Mouse (Mus musculus): ENCODE results near the gene B4galt2. TPM values are rescaled to one million over a fixed set of nuclear protein-coding genes. Genes with fewer than 3 reads are reported as not detected.

Gene B4galt2
- polyA plus RNA-seq, 1 experiment from 2014 or later, result 45.5 TPM

DNA sequence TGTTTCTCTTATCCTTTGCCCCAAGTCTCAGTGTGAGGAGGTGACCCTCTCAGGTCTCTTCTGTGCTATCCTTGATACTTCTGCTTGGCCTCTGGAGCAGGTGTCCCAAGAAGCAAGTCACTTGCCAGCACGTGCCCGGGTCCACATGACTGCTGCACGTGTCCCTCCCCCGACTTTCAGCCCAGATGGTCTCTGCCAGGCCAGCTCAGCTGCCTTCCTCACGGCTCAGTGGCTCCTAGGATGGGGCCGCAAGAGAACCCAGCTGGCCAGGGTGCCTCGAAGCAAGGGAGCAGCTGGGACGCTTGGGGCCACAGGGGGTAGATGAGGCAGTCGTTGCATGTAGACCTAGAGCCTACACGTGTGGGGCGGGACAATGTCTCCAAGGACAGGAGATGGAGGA is 38.0 kb downstream of the B4galt2 start:
- no peak for ATAC-seq (ENCODE audit: low read depth)
- Histone ChIP-seq H3K9ac (no peak overlapping the region), H3K27ac (replicated peaks) (no peak overlapping the region), H3K36me3 (no peaks in the 10 kb centered on the region), H3K4me3 (no peak overlapping the region), H3K4me1 (replicated peaks) (peaks cover 25% of the 10 kb centered on the region), H3K9me3 (no peaks in the 10 kb centered on the region), H3K4me2 (no peak overlapping the region), H3K27me3 (no peaks in the 10 kb centered on the region)
- WGBS, result 47% methylated on average over 11 of the region's 11 CpGs

DNA sequence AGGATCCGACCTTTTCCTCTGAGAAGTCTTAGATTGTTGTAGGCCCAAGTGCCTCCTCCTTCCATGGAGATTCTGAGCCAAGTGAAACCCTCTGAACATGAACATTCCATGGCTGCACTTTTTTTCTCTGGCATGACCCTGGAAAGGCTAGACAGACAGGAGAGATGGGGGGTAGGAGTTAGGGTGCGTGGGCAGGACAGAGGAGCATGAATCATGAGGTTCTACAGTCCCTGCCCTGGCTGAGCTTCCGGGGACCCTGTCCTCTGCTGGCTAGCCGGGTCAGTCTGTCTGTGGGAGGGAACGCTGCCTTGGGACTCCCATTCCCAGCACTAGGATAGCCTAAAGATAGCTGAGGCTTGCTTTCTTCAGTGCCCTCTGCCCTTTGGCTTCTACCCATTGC is 38.8 kb downstream of the B4galt2 start:
- peaks cover 16% of the 10 kb centered on the region for H3K4me1 ChIP-seq (replicated peaks)
- H3K9ac ChIP-seq, result no peak overlapping the region
- H3K36me3 ChIP-seq, result no peaks in the 10 kb centered on the region
- no peak overlapping the region for H3K27ac ChIP-seq (replicated peaks)
- no peaks in the 10 kb centered on the region for H3K27me3 ChIP-seq
- ATAC-seq (ENCODE audit: low read depth), result no peak
- H3K4me2 ChIP-seq, result no peak overlapping the region
- H3K4me3 ChIP-seq, result no peak overlapping the region
- H3K9me3 ChIP-seq, result no peaks in the 10 kb centered on the region
- WGBS, result 88% methylated on average over 5 of the region's 5 CpGs

DNA sequence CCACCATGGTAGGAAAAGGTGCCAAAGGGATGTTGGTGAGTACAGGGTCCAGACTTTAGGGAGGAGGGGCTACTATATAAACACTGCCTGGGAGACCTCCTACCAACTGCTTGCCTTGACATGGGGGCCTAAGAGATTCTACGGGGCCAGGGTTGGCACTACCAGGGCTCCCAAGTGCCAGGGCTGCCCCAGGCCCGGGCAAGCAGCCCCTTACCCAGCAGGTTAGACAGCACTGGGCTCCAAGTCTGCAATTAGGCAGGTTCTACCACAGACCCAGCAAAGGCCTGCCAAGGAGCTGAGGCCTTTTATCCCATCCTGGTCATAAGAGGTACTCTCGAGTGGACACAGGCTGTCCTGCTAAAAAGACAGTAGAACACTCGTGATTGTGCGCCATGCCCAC is 40.2 kb downstream of the B4galt2 start:
- Histone ChIP-seq H3K27ac (replicated peaks) (no peak overlapping the region), H3K4me3 (no peak overlapping the region), H3K9ac (no peak overlapping the region), H3K27me3 (no peaks in the 10 kb centered on the region), H3K36me3 (no peaks in the 10 kb centered on the region), H3K9me3 (no peaks in the 10 kb centered on the region), H3K4me1 (replicated peaks) (peaks cover 9% of the 10 kb centered on the region; the same call in 1 of the 2 replicates), H3K4me2 (no peak overlapping the region)
- no peak for ATAC-seq (ENCODE audit: low read depth)
- 91% methylated on average over 5 of the region's 5 CpGs for WGBS

DNA sequence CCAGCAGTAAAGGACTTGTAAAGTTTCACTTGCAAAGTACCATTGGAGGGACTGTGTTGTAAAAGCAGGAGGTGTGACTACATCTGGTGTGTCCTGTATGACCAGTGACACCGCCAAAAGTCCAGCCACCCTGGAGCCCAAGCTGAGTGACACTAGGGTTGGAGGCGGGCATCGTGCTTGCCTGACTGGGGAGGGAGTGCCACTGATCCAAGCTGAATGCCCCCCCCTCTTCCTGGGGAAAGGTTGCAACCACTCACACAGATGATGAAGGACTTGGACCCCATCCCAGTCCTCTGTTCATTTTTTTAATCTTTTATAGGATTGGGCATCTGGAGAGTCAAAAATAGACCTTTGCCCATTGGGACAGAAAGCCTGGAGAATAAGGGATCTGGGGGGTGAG is 41.7 kb downstream of the B4galt2 start:
- Histone ChIP-seq H3K36me3 (no peaks in the 10 kb centered on the region), H3K4me1 (replicated peaks) (no peaks in the 10 kb centered on the region), H3K9me3 (no peaks in the 10 kb centered on the region), H3K27ac (replicated peaks) (no peak overlapping the region), H3K4me2 (no peak overlapping the region), H3K4me3 (no peak overlapping the region), H3K9ac (no peak overlapping the region), H3K27me3 (no peaks in the 10 kb centered on the region)
- ATAC-seq (ENCODE audit: low read depth), result no peak
- WGBS, result 61% methylated on average over 3 of the region's 3 CpGs

DNA sequence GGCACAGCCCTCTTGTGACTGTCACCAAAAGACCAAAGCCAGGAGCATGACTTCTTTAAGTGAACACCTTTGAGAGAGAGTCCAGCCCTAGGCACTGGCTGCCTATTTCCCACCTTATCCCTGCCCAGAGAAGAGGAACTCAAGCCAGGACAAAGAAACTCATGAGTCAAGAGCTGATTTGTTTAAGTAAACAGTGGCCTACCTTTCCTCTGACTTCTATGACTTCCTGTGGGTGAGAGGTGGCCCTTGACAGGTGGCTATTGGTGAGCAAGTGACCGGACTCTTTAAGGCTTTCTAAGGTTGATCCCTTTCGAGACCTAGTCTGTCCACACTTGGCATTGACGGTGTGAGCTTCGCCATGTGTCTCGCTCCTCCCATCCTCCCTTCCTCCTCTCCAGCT is 42.5 kb downstream of the B4galt2 start:
- Histone ChIP-seq H3K27me3 (no peaks in the 10 kb centered on the region), H3K4me1 (replicated peaks) (no peaks in the 10 kb centered on the region), H3K27ac (replicated peaks) (no peak overlapping the region), H3K9me3 (no peaks in the 10 kb centered on the region), H3K36me3 (no peaks in the 10 kb centered on the region), H3K4me2 (no peak overlapping the region), H3K9ac (no peak overlapping the region), H3K4me3 (no peak overlapping the region)
- WGBS, result 92% methylated on average over 5 of the region's 5 CpGs
- no peak for ATAC-seq (ENCODE audit: low read depth)

DNA sequence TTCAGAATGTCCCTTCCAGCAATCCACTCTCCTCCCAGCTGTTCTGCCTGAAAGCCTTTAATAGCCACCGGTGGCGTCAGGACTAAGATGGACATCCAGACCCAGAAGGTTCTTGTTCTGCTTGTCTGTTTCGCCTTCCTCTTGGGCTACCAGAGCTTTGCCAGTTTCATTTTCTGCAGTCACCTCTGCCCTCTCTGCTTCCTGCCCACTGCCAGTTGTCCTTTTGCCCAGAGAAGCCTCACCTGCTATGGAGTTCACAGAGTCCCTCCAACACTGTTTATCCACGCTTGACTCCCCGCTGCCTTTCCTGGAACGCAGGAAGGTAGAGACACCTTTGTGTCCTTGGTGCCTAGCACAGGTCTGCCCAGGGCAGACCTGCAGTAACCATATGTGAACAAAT is 43.9 kb downstream of the B4galt2 start:
- Histone ChIP-seq H3K4me2 (no peak overlapping the region), H3K4me1 (replicated peaks) (peaks cover 6% of the 10 kb centered on the region), H3K9ac (no peak overlapping the region), H3K36me3 (no peaks in the 10 kb centered on the region), H3K27me3 (0 out of 2 replicates have a peak, but pooled peaks cover under 1% of the 10 kb centered on the region), H3K9me3 (no peaks in the 10 kb centered on the region), H3K27ac (replicated peaks) (no peak overlapping the region), H3K4me3 (no peak overlapping the region)
- 70% methylated on average over 6 of the region's 6 CpGs for WGBS
- ATAC-seq (ENCODE audit: low read depth), result no peak

DNA sequence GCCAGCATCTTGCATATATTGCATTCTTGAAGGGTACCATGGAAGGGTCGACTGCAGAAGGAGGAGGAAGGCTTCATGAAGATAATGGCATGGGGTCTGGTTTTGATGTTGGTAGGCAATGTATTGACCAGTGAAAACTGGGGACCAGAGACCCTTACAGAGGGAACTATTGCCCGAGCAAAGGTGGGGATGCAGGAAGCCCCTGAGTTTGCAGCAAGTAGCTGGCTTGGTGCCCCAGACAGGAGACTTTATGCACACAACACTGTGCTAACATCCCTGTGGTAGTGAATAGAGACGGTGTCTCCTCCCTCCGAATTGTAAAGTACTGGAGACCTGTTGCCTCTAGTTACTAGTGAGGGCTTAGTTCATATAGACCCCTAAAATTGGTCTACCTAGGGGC is 46.0 kb downstream of the B4galt2 start:
- peaks cover 11% of the 10 kb centered on the region for H3K4me1 ChIP-seq (replicated peaks)
- no peaks in the 10 kb centered on the region for H3K9me3 ChIP-seq
- H3K9ac ChIP-seq, result no peak overlapping the region
- 73% methylated on average over 4 of the region's 4 CpGs for WGBS
- H3K36me3 ChIP-seq, result no peaks in the 10 kb centered on the region
- no peak overlapping the region for H3K27ac ChIP-seq (replicated peaks)
- peaks cover 11% of the 10 kb centered on the region; the same call in 1 of the 2 replicates for H3K27me3 ChIP-seq
- no peak for ATAC-seq (ENCODE audit: low read depth)
- H3K4me2 ChIP-seq, result peak overlapping the region; percentile 71; the same call in 1 of the 2 replicates
- peak overlapping the region; percentile 73; the same call in 1 of the 2 replicates for H3K4me3 ChIP-seq

DNA sequence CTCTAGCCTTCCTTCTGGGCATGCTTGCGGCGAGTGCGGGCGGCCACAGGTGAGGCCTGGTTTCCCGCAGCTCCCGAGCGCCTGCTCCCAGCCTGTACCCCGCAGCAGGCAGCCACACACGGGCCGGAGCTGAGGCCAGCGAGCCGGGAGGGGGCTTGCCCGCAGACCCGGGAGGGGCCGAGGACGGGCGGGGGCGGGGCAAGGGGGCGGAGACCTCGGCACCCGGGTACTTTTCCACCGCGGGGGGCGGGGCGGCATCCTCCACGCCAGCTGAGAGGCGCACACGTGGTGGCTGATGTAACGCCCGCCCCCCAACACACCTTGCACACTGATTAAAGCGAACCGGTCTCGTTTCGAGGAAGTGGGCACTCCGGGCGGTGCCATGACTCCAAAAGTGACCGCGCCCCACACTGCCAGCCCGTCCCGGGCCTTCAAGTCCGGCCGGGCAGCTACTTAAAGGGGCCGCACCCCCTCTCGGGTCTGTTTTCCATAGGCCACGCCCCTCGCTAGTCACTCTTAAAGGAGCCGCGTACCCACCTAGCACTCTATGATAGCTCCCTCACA is 47.0 kb downstream of the B4galt2 start:
- peak; percentile 91 for ATAC-seq (ENCODE audit: low read depth)
- peak overlapping the region; percentile 88 for H3K27ac ChIP-seq (replicated peaks)
- H3K9ac ChIP-seq, result peak overlapping the region; percentile 80
- no peaks in the 10 kb centered on the region for H3K36me3 ChIP-seq
- H3K9me3 ChIP-seq, result no peaks in the 10 kb centered on the region
- H3K4me3 ChIP-seq, result peak overlapping the region; percentile 73
- peak overlapping the region; percentile 71 for H3K4me2 ChIP-seq
- peaks cover 11% of the 10 kb centered on the region for H3K4me1 ChIP-seq (replicated peaks)
- under 1% methylated on average over 48 of the region's 48 CpGs for WGBS
- H3K27me3 ChIP-seq, result peaks cover 11% of the 10 kb centered on the region; the same call in 1 of the 2 replicates

DNA sequence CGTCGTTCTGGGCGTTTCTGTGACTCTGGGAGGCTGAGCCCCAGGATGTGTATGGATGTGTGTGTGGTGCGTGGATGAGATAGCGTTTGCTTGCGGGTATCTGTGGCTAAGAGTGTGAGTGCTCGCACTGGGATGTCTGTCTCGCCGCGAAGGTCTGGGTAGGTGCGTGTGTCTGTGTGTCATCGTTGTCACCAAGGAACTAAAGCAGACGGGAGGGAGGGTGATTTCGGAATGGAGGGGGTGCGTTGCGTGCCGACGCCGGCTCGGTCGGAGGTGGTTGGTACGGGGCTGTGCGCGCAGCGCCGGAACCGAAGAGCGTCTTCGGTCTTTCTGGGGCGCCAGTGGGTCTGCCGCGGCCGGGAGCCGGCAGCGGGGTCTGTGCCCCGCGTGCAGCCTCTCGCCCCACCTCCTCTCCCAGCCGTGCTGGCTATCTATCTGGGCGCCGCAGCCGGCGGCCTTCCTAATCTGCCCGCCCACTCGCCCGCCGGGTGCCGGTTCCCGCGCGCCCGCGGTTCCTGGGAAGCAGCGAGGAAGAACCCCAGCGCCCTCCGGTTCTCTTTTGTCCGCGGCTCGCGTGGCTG is 47.7 kb downstream of the B4galt2 start:
- Histone ChIP-seq H3K36me3 (no peaks in the 10 kb centered on the region), H3K27me3 (peaks cover 17% of the 10 kb centered on the region; the same call in 1 of the 2 replicates), H3K9ac (peak overlapping the region; percentile 80), H3K4me1 (replicated peaks) (peaks cover 11% of the 10 kb centered on the region), H3K27ac (replicated peaks) (peak overlapping the region; percentile 88), H3K4me3 (peak overlapping the region; percentile 73), H3K9me3 (no peaks in the 10 kb centered on the region), H3K4me2 (peak overlapping the region; percentile 71)
- peak; percentile 48 for ATAC-seq (ENCODE audit: low read depth)
- WGBS, result under 1% methylated on average over 60 of the region's 60 CpGs

DNA sequence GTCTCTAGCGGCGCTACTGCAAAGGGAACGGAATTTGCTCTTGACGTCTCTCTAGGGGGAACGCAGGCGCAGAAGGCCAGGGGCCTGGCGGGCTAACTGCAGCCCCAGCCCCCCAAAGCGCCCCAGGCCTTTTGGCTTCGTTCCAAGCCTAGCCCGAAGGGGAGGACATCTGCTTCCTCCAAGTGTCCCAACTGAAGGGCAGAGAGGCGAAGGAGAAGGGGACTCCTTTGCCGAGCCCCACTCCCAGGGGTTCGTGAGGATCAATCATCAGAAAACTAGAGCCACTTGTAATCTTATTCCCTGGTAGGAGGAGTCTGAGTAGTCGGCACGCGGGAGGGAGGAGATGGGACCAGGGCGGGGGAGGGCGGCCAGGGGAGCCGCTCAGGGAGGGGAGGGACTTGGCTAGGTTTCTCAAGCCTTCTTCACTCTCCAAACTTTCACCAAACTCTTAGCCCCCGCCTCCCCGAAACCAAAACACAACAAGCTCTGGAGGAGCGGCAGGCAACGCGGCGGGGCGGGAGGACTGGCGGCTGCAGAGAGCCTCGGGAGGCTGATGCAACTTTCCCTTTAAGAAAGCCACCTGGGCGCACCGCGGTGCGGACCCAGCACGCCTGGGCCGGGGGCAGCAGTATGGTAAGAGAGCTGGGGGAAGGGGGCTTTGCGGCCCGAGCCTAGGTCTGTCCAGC is 48.3 kb downstream of the B4galt2 start:
- Histone ChIP-seq H3K36me3 (no peaks in the 10 kb centered on the region), H3K4me3 (peak overlapping the region; percentile 73), H3K27ac (replicated peaks) (peak overlapping the region; percentile 88), H3K4me2 (peak overlapping the region; percentile 71), H3K9me3 (no peaks in the 10 kb centered on the region), H3K4me1 (replicated peaks) (peaks cover 17% of the 10 kb centered on the region), H3K27me3 (peaks cover 22% of the 10 kb centered on the region), H3K9ac (peak overlapping the region; percentile 80)
- 1% methylated on average over 36 of the region's 36 CpGs for WGBS
- peak; percentile 40 for ATAC-seq (ENCODE audit: low read depth)

DNA sequence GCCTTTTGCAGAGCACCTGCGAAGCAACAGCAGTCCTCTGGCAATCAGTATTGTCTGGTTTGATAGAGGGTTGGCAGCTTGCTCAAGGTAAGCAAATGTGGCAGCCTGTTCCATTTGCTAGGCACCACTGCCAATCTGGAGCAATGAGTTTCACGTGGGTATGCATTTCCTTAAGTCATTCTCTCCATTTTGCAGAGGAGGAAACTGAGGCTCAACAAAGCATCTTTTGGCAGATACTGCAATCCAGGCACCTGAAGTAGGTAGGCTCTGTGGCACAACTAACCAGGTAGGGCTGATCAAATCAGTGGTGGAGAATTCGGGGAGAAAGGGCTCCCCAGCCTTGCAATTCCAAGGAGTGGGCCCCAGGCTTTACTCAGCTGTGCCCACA is 48.8 kb downstream of the B4galt2 start, which contains the start of gene Slc6a9:
TSS of gene Slc6a9 (plus strand) at position 50 of the 388 bp plus-strand sequence.
- 25% methylated on average over 3 of the region's 3 CpGs for WGBS

DNA sequence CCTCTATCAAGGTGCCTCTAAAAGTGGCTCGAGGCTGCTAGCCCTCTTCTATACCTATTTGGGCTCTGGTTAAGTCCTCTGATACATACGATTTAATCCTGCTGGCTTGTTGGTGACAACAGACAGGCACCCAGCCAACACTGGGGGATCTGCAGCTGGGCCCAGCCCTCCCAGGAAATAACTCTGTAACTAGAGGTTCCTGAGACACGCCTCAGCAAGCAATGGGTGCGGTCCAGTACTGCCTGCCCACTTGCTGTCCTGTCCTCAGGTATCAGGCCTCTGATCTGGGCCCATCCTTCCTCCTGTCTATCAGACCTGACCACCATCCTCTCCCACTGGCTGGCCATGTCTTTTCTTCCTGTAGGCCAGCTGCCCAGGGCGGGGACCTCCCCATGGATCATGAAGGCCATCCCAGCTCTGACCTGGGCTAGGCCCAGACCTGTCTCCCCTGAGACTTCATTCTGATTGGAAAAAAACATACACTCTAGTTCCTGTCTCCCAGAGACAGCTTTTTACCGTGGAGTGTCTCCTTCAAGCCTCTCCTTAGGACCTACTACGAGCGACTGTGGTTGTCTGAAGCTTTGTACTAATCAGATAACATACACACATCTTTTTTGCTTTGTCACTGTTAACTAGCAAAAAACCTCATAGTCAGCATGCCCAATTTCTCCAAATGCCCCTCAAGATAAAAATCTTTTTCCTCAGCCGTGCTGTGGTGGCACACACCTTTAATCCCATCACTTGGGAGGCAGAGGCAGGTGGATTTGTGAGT is 51.2 kb downstream of the B4galt2 start:
- Histone ChIP-seq H3K9ac (0 out of 2 replicates have a peak overlapping the region, but pooled peaks have one; percentile 12), H3K4me3 (no peak overlapping the region), H3K4me1 (replicated peaks) (peaks cover 22% of the 10 kb centered on the region), H3K27me3 (peaks cover 23% of the 10 kb centered on the region), H3K36me3 (no peaks in the 10 kb centered on the region), H3K9me3 (no peaks in the 10 kb centered on the region), H3K4me2 (no peak overlapping the region), H3K27ac (replicated peaks) (no peak overlapping the region)
- ATAC-seq (ENCODE audit: low read depth), result no peak
- 84% methylated on average over 9 of the region's 9 CpGs for WGBS

More for the DNA sequence above, 48.8 kb downstream of the B4galt2 start, which contains the start of gene Slc6a9:
- H3K4me2 ChIP-seq, result peak within 1 kb of the TSS; percentile 71
- H3K4me3 ChIP-seq, result peak within 1 kb of the TSS; percentile 73
- no peaks in the 10 kb centered on the region for H3K9me3 ChIP-seq
- no peaks in the 10 kb centered on the region for H3K36me3 ChIP-seq
- peak within 1 kb of the TSS; percentile 80 for H3K9ac ChIP-seq
- H3K4me1 ChIP-seq (replicated peaks), result peaks cover 22% of the 10 kb centered on the region
- peak within 1 kb of the TSS; percentile 88 for H3K27ac ChIP-seq (replicated peaks)
- H3K27me3 ChIP-seq, result peaks cover 23% of the 10 kb centered on the region
- ATAC-seq (ENCODE audit: low read depth), result no peak

All from neural tube, embryonic 13.5 days (tissue).